Mouse (Mus musculus) cortical plate, adult 2 months (tissue): ENCODE measurements at regions not wholly inside any gene's neighbourhood (a gene's known extent, or its start where the extent isn't known, plus 50 kb on each side); places are given as distances from the start of the nearest gene placed in this dataset.

Experiments used
- H3K27ac ChIP-seq: fragments of 200-500 bp; 2 replicates; pipeline ENCODE4 v1.5.1; 2012; ENCODE audit warnings: low read length, control low read depth, inconsistent platforms; ENCODE audit not compliant: insufficient read depth
- H3K4me1 ChIP-seq: fragments of 200-500 bp; 2 replicates; pipeline ENCODE4 v1.6.1; 2011; ENCODE audit warnings: low read length; ENCODE audit not compliant: control insufficient read depth, insufficient read depth
- H3K4me3 ChIP-seq: fragments of 200-500 bp; 2 replicates; pipeline ENCODE4 v1.5.1; 2011; ENCODE audit warnings: mild to moderate bottlenecking, low read length, control low read depth; ENCODE audit not compliant: insufficient read depth
- CTCF ChIP-seq: fragments of 200-500 bp; IDR thresholded peaks from 2 replicates; pipeline ENCODE4 v1.5.1; 2011; ENCODE audit warnings: mild to moderate bottlenecking, control low read depth, low read length; ENCODE audit not compliant: insufficient read depth; ENCODE audit errors: extremely low read depth
- POLR2A ChIP-seq: fragments of 200-500 bp; IDR thresholded peaks from 2 replicates; pipeline ENCODE4 v1.6.1; 2011; ENCODE audit warnings: mild to moderate bottlenecking, low read length, control low read depth; ENCODE audit not compliant: insufficient read depth; ENCODE audit errors: extremely low read depth

GRCm38 (mm10) chr12:16049545-16049944 lies 232.8 kb upstream of the Trib2 start:
- TF ChIP-seq POLR2A, result no peak
- no peak for TF ChIP-seq CTCF
- no peak overlapping the region for H3K27ac ChIP-seq
- H3K4me1 ChIP-seq, result no peaks in the 10 kb centered on the region
- H3K4me3 ChIP-seq, result no peak overlapping the region

GRCm38 (mm10) chr12:16046643-16047042 lies 229.9 kb upstream of the Trib2 start:
- Histone ChIP-seq H3K27ac (no peak overlapping the region), H3K4me1 (no peaks in the 10 kb centered on the region), H3K4me3 (no peak overlapping the region)
- TF ChIP-seq POLR2A, result no peak
- TF ChIP-seq CTCF, result no peak

DNA sequence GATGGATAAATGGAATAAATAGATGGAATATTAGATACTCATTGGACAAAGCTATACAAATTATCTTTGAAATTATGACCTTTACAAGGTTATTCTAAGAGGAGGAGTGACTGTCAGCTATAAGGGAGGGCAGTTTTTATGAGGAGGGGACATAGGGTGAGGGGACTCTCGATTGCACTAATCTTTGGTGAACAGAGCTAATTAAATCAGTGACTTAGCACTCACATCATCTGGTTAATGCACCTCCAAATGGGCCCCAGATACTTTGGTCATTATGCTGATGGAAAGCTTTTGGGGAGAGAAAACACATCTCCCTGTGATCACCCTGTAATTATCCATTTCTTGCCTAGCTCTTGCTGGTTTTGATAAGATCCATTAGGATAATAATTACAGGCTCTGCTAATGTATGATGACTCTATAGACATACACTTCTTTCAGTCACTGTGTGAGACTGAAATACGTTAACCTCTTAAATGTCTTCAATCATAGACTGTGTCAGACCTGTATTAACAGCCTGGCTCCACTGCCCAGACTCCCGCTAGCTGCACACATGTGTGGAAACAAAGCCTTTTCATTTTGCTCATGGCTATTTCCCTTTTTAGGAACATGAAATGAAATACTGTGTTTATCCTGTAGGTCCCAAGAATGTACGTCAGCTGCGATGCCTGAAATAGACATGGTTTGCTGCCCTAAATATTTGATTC lies 229.2 kb upstream of the Trib2 start:
- H3K27ac ChIP-seq, result no peak overlapping the region

GRCm38 (mm10) chr12:16043466-16044214 lies 226.9 kb upstream of the Trib2 start:
- no peaks in the 10 kb centered on the region for H3K4me1 ChIP-seq
- TF ChIP-seq POLR2A, result no peak
- TF ChIP-seq CTCF, result no peak
- H3K27ac ChIP-seq, result no peak overlapping the region
- H3K4me3 ChIP-seq, result no peak overlapping the region

More for the DNA sequence above, 229.2 kb upstream of the Trib2 start:
- Histone ChIP-seq H3K4me3 (no peak overlapping the region), H3K4me1 (no peaks in the 10 kb centered on the region)
- no peak for TF ChIP-seq POLR2A
- no peak for TF ChIP-seq CTCF

DNA sequence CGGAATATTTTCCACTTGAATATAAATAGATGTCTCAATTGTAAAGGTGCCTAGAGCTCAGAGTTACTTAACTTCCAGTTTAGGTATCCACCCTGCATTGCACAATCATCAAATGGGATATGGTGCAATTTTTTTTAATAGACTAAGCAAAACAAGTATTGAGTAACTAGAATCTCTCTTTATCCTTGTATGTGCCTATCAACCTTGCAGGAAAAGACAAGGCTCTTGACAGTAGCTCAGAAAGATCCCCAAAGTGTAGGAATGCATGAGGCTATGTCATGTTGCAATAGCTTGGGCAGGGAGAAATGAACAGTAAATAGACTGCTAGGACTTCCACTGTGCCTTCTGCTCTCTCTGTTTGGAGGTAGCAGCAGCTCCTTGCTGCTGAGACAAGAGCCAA lies 225.6 kb upstream of the Trib2 start:
- Histone ChIP-seq H3K4me1 (no peaks in the 10 kb centered on the region), H3K27ac (no peak overlapping the region), H3K4me3 (no peak overlapping the region)
- TF ChIP-seq CTCF (no peak), POLR2A (no peak)

GRCm38 (mm10) chr12:16041129-16041528 lies 224.4 kb upstream of the Trib2 start:
- Histone ChIP-seq H3K27ac (no peak overlapping the region), H3K4me3 (no peak overlapping the region), H3K4me1 (no peaks in the 10 kb centered on the region)
- no peak for TF ChIP-seq CTCF
- no peak for TF ChIP-seq POLR2A

DNA sequence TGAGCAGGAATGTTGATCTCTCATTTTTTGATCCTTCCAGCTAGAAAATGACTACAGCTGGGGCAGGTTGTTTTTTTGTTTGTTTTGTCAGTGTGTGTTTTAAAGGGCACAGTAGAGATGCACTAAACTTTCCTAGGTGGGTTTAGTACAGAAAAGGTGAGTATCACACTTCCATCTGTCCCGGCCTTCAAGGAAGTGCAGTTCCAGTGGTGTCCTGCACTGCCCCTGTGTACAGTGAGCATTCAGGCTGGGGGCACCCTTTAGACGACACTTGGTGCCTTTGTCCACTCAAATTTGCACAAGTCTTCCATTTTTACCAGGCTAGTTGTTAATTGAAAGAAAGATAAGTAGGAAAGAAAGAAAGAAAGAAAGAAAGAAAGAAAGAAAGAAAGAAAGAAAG lies 218.8 kb upstream of the Trib2 start:
- TF ChIP-seq CTCF, result no peak
- no peak for TF ChIP-seq POLR2A
- Histone ChIP-seq H3K4me3 (no peak overlapping the region), H3K27ac (no peak overlapping the region), H3K4me1 (no peaks in the 10 kb centered on the region)

DNA sequence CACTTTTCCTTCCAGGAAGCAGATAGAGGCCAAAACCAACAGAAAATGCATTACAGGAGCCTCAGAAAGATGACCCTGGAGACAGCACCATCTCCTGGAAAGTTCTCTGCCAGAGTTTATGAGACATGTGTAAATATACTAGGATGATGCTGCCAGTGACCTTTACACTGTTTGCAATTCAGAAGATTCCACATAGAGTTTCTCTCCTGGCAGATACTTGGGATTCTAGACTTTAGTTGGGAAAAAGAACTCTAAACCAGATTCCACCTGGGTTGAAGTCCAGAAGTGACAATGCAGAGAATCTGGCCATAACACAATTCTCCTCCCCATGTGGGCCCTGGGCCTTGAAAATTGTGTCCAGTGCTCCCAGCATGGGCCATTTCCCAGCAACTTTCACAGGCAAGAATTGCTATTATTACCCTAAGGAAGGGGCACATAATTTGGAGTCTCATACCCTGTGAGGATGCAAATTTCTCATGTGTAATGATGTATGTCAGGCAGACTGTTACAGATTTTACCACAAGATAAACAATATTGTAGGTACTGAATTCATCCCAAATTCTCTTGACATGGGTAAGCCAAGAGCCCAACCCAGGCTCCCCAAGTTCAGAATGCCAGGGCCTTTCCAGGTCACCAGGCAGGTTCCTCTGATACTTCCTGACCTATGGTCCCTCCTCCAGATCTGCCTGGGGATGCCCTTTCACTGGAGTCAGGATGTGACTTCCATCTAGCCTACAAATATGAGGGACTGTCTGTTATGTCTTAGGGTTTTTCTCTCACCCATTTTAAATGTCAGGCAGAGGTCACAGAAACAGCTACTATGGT lies 218.2 kb upstream of the Trib2 start:
- Histone ChIP-seq H3K4me1 (no peaks in the 10 kb centered on the region), H3K4me3 (no peak overlapping the region), H3K27ac (no peak overlapping the region)
- TF ChIP-seq CTCF (no peak), POLR2A (no peak)

GRCm38 (mm10) chr12:16026654-16027053 lies 209.9 kb upstream of the Trib2 start:
- H3K4me1 ChIP-seq, result no peaks in the 10 kb centered on the region
- H3K27ac ChIP-seq, result no peak overlapping the region
- H3K4me3 ChIP-seq, result no peak overlapping the region
- no peak for TF ChIP-seq CTCF
- no peak for TF ChIP-seq POLR2A
